Mouse (Mus musculus): ENCODE results near the gene Prkch. TPM values are rescaled to one million over a fixed set of nuclear protein-coding genes. Genes with fewer than 3 reads are reported as not detected.

Gene Prkch
- polyA plus RNA-seq, 1 experiment from 2014 or later: 14.3 TPM

GRCm38 (mm10) chr12:73755646-73756045 is 171.1 kb downstream of the Prkch start:
- WGBS: 82% methylated on average over 8 of the region's 8 CpGs
- H3K27me3 ChIP-seq (replicated peaks): no peaks in the 10 kb centered on the region
- no peak overlapping the region for H3K4me2 ChIP-seq (replicated peaks)
- H3K36me3 ChIP-seq: no peaks in the 10 kb centered on the region
- H3K4me1 ChIP-seq: peaks cover 7% of the 10 kb centered on the region
- H3K9me3 ChIP-seq: no peaks in the 10 kb centered on the region
- ATAC-seq (ENCODE audit: low FRiP score, low read depth): no peak
- H3K9ac ChIP-seq: no peak overlapping the region
- no peak overlapping the region for H3K27ac ChIP-seq
- no peak overlapping the region for H3K4me3 ChIP-seq

DNA sequence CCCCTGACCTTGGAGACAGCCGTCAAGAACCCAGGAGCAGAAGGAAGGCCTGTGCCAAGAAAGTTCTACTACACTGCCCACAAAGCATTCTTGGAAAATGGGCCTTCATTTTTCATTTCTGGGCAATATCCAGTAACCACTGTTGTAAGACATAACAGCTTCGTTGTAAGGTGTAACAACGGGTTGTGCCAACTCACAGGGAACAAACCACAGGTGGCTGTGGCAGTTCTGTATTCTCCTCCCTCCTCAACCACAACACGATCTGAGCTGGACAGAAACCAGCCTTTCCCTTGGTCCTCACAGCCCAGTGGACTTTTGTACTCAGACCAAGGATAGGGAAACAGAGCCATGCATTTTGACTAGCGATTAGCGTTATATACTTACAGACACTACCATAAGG is 171.9 kb downstream of the Prkch start:
- H3K4me2 ChIP-seq (replicated peaks): no peak overlapping the region
- no peaks in the 10 kb centered on the region for H3K27me3 ChIP-seq (replicated peaks)
- H3K27ac ChIP-seq: no peak overlapping the region
- no peak overlapping the region for H3K4me3 ChIP-seq
- 92% methylated on average over 6 of the region's 6 CpGs for WGBS
- H3K9ac ChIP-seq: no peak overlapping the region
- no peak for ATAC-seq (ENCODE audit: low FRiP score, low read depth)
- no peaks in the 10 kb centered on the region for H3K9me3 ChIP-seq
- peaks cover 7% of the 10 kb centered on the region for H3K4me1 ChIP-seq
- H3K36me3 ChIP-seq: no peaks in the 10 kb centered on the region

- Histone ChIP-seq H3K4me1 (0 out of 2 replicates have a peak, but pooled peaks cover 4% of the 10 kb centered on the region), H3K36me3 (no peaks in the 10 kb centered on the region), H3K27ac (no peak overlapping the region), H3K4me3 (no peak overlapping the region), H3K9ac (no peak overlapping the region), H3K27me3 (replicated peaks) (no peaks in the 10 kb centered on the region), H3K4me2 (replicated peaks) (no peak overlapping the region), H3K9me3 (no peaks in the 10 kb centered on the region)
- WGBS: 85% methylated on average over 6 of the region's 6 CpGs
- no peak for ATAC-seq (ENCODE audit: low FRiP score, low read depth)
These were observed 177.4 kb downstream of the Prkch start for GRCm38 (mm10) chr12:73762001-73762400.

DNA sequence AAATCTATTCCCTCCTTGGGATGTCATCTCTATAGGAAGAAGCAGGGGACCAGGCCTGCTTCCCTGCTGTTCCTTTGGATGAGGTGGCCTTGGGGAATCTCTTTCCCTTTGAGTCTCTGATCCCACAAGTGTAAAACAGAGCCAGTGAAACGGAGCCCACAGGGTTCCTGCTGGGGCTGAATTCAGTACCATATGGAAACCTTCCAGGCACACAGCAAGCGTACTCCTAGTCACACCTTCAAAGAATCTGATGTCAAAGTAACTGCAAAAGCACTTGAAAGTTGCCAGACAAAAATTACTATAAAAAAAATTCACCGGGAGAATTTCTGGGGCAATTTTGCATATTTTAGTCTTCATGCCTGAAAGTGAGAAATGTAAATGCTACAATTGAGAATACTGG is 178.2 kb downstream of the Prkch start:
- Histone ChIP-seq H3K9me3 (no peaks in the 10 kb centered on the region), H3K4me1 (0 out of 2 replicates have a peak, but pooled peaks cover 4% of the 10 kb centered on the region), H3K4me2 (replicated peaks) (no peak overlapping the region), H3K27ac (no peak overlapping the region), H3K36me3 (no peaks in the 10 kb centered on the region), H3K4me3 (no peak overlapping the region), H3K9ac (no peak overlapping the region), H3K27me3 (replicated peaks) (no peaks in the 10 kb centered on the region)
- WGBS: 75% methylated on average over 3 of the region's 3 CpGs
- ATAC-seq (ENCODE audit: low FRiP score, low read depth): no peak

GRCm38 (mm10) chr12:73764649-73765525 is 180.3 kb downstream of the Prkch start:
- Histone ChIP-seq H3K9me3 (no peaks in the 10 kb centered on the region), H3K27me3 (replicated peaks) (no peaks in the 10 kb centered on the region), H3K4me1 (0 out of 2 replicates have a peak, but pooled peaks cover 4% of the 10 kb centered on the region), H3K4me2 (replicated peaks) (no peak overlapping the region), H3K27ac (no peak overlapping the region), H3K9ac (no peak overlapping the region), H3K36me3 (no peaks in the 10 kb centered on the region), H3K4me3 (no peak overlapping the region)
- 82% methylated on average over 15 of the region's 15 CpGs for WGBS
- no peak for ATAC-seq (ENCODE audit: low FRiP score, low read depth)

GRCm38 (mm10) chr12:73766152-73766551 is 181.6 kb downstream of the Prkch start:
- Histone ChIP-seq H3K4me1 (0 out of 2 replicates have a peak, but pooled peaks cover 4% of the 10 kb centered on the region), H3K36me3 (no peaks in the 10 kb centered on the region), H3K4me3 (no peak overlapping the region), H3K4me2 (replicated peaks) (no peak overlapping the region), H3K27ac (no peak overlapping the region), H3K9ac (no peak overlapping the region), H3K9me3 (no peaks in the 10 kb centered on the region), H3K27me3 (replicated peaks) (no peaks in the 10 kb centered on the region)
- ATAC-seq (ENCODE audit: low FRiP score, low read depth): no peak
- 90% methylated on average over 8 of the region's 8 CpGs for WGBS

DNA sequence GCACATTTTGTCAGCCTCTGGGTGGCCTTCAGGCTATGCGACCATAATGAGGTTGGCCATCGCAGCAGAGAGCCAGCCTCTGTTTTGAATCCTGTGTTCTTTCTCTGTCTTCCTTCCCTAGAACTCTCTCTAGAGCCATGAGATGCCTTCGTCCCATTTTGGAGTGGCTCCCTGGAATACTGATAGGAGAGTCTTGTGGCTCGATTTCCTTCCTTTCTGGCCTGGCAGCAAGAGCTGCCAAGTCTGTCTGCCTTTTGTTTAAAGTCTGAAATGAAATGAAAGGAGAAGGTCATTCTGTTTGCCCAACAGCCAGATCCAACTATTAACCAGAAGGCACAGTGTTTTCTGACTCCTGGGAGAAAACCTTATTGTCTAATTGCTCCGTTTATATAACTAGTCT is 184.2 kb downstream of the Prkch start:
- H3K9me3 ChIP-seq: no peaks in the 10 kb centered on the region
- WGBS: 84% methylated on average over 5 of the region's 5 CpGs
- H3K4me2 ChIP-seq (replicated peaks): no peak overlapping the region
- H3K27me3 ChIP-seq (replicated peaks): no peaks in the 10 kb centered on the region
- ATAC-seq (ENCODE audit: low FRiP score, low read depth): no peak
- H3K4me1 ChIP-seq: 0 out of 2 replicates have a peak, but pooled peaks cover 4% of the 10 kb centered on the region
- H3K4me3 ChIP-seq: no peak overlapping the region
- H3K27ac ChIP-seq: no peak overlapping the region
- H3K36me3 ChIP-seq: no peaks in the 10 kb centered on the region
- no peak overlapping the region for H3K9ac ChIP-seq

DNA sequence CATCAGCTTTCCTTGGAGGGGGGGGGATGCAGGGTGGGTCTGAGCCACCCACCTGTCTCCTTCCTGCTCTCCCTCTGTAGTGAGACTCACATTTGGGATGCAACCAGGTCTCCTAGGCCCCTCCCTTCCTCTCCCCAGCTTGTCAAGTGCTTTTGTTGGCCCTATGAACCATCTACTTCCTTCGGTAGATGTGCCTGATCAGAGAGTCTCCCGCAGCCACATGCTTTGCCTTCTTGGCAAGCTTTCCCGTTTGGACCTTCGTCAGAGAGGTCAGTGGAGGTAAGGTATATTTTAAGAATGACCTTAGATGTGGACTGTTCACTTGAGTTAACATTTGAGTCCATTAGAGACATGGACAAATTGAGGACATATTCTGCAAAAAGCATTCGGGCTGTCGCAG is 184.9 kb downstream of the Prkch start:
- H3K36me3 ChIP-seq: no peaks in the 10 kb centered on the region
- 0 out of 2 replicates have a peak, but pooled peaks cover 4% of the 10 kb centered on the region for H3K4me1 ChIP-seq
- WGBS: 90% methylated on average over 6 of the region's 6 CpGs
- H3K27ac ChIP-seq: no peak overlapping the region
- H3K9me3 ChIP-seq: no peaks in the 10 kb centered on the region
- H3K27me3 ChIP-seq (replicated peaks): no peaks in the 10 kb centered on the region
- no peak for ATAC-seq (ENCODE audit: low FRiP score, low read depth)
- no peak overlapping the region for H3K4me3 ChIP-seq
- no peak overlapping the region for H3K4me2 ChIP-seq (replicated peaks)
- no peak overlapping the region for H3K9ac ChIP-seq

- H3K4me3 ChIP-seq: no peak overlapping the region
- H3K9ac ChIP-seq: no peak overlapping the region
- no peak for ATAC-seq (ENCODE audit: low FRiP score, low read depth)
- no peak overlapping the region for H3K4me2 ChIP-seq (replicated peaks)
- no peaks in the 10 kb centered on the region for H3K9me3 ChIP-seq
- H3K4me1 ChIP-seq: no peaks in the 10 kb centered on the region
- no peaks in the 10 kb centered on the region for H3K27me3 ChIP-seq (replicated peaks)
- WGBS: 98% methylated on average over 1 of the region's 1 CpGs
- no peak overlapping the region for H3K27ac ChIP-seq
- H3K36me3 ChIP-seq: no peaks in the 10 kb centered on the region
These were observed 186.2 kb downstream of the Prkch start for GRCm38 (mm10) chr12:73770771-73771170.

DNA sequence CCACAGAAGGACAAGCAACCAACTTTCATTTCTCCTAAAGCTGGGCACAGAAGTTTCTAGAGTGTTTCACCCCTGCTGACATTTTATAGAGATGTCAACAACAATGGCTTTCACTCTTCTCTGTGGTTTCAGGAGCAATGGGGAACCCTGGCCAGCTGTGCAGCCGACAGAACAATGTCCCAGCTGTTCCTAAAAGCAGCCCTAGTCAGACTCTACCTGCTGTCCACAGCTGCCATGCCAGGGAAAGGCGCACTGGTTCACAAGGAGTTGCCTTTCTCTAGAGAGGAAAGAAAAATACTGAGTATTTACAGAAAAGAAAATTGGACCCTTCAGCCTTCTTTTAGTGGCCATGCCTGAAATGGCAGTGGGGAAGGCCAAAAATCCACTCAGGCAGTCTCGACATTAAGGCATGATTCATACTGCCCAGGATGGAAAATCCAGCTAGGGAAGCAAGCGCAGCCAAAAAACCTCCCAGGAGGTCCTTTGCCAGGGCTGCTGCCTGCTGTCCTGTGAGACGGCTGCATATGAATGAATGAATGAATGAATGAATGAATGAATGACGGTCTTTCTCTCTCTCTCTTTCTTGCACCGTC is 190.3 kb downstream of the Prkch start:
- no peaks in the 10 kb centered on the region for H3K9me3 ChIP-seq
- 0 out of 2 replicates have a peak, but pooled peaks cover 3% of the 10 kb centered on the region for H3K4me1 ChIP-seq
- no peaks in the 10 kb centered on the region for H3K36me3 ChIP-seq
- no peak overlapping the region for H3K4me3 ChIP-seq
- H3K27me3 ChIP-seq (replicated peaks): no peaks in the 10 kb centered on the region
- ATAC-seq (ENCODE audit: low FRiP score, low read depth): no peak
- H3K4me2 ChIP-seq (replicated peaks): no peak overlapping the region
- no peak overlapping the region for H3K27ac ChIP-seq
- 84% methylated on average over 7 of the region's 7 CpGs for WGBS
- H3K9ac ChIP-seq: no peak overlapping the region

GRCm38 (mm10) chr12:73776401-73776945 is 191.9 kb downstream of the Prkch start:
- no peak for ATAC-seq (ENCODE audit: low FRiP score, low read depth)
- Histone ChIP-seq H3K27me3 (replicated peaks) (no peaks in the 10 kb centered on the region; the same call in 1 of the 2 replicates), H3K36me3 (no peaks in the 10 kb centered on the region), H3K9ac (no peak overlapping the region), H3K4me2 (replicated peaks) (no peak overlapping the region), H3K27ac (no peak overlapping the region), H3K4me1 (0 out of 2 replicates have a peak, but pooled peaks cover 3% of the 10 kb centered on the region), H3K4me3 (no peak overlapping the region), H3K9me3 (no peaks in the 10 kb centered on the region)
- WGBS: 89% methylated on average over 6 of the region's 6 CpGs

GRCm38 (mm10) chr12:73777673-73778072 is 193.1 kb downstream of the Prkch start:
- Histone ChIP-seq H3K9me3 (no peaks in the 10 kb centered on the region), H3K4me3 (no peak overlapping the region), H3K4me2 (replicated peaks) (no peak overlapping the region), H3K9ac (no peak overlapping the region), H3K27me3 (replicated peaks) (no peaks in the 10 kb centered on the region; the same call in 1 of the 2 replicates), H3K4me1 (0 out of 2 replicates have a peak, but pooled peaks cover 3% of the 10 kb centered on the region), H3K27ac (no peak overlapping the region), H3K36me3 (no peaks in the 10 kb centered on the region)
- 94% methylated on average over 11 of the region's 11 CpGs for WGBS
- ATAC-seq (ENCODE audit: low FRiP score, low read depth): no peak
